Mouse (Mus musculus): ENCODE data around the gene Plet1.

DNA sequence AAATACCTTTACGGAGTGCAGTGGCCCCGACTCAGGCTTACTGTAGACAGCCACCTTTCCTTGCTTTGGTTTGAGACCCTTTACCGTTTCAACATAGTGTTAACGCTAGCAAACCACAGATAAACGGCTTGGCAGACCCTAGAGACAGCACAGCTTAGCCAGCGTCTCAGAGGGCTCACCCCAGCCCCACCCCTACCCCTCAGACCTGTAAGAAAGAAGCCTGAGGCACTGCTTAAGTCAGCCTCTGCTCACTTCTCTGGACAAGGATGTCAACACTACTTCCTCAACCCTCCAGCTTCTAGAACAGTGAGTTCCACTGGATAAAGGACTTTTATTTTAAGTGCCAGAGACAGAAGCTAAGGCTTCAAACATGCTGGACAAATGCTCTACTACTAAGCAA, 2.2 kb downstream of the Plet1 start:
- TF ChIP-seq TBP (conservative IDR thresholded peaks at IDR 0.05; ENCODE audit: low read depth, low read length), result no peak
- TF ChIP-seq CTCF (conservative IDR thresholded peaks at IDR 0.05 in 1 of 2, IDR thresholded peaks at IDR 0.05 in 1 of 2; ENCODE audit: low read depth in 2 of 2, low read length in 2 of 2), result no peak
- TF ChIP-seq NELFE (IDR thresholded peaks at IDR 0.05; ENCODE audit: low read depth, low read length), result no peak
- no peak for TF ChIP-seq POLR2A (IDR thresholded peaks at IDR 0.05; ENCODE audit: low read depth, low read length)
- TF ChIP-seq ZNF384 (IDR thresholded peaks at IDR 0.05; ENCODE audit: low read depth, low read length), result no peak
- TF ChIP-seq IRF4 (IDR thresholded peaks at IDR 0.05; ENCODE audit: low read depth, low read length), result no peak
- no peak for TF ChIP-seq ZMIZ1 (IDR thresholded peaks at IDR 0.05; ENCODE audit: low read depth, low read length)
- no peak for TF ChIP-seq MXI1 (IDR thresholded peaks at IDR 0.05; ENCODE audit: low read depth, low read length)
- no peak for TF ChIP-seq GABPA (IDR thresholded peaks at IDR 0.05; ENCODE audit: insufficient replicate concordance, low read depth, low read length)
- no peak for TF ChIP-seq MEF2A (IDR thresholded peaks at IDR 0.05; ENCODE audit: borderline replicate concordance, low read depth, low read length)
- no peak for TF ChIP-seq SMC3 (IDR thresholded peaks at IDR 0.05; ENCODE audit: low read depth, low read length)
- no peak for TF ChIP-seq EP300 (IDR thresholded peaks at IDR 0.05; ENCODE audit: low read length)

All from CH12.LX (cell line).